Mouse (Mus musculus) embryonic facial prominence, embryonic 13.5 days (tissue): ENCODE results near the gene Mtmr1. TPM values are rescaled to one million over a fixed set of nuclear protein-coding genes. Genes with fewer than 3 reads are reported as not detected.
"Not testable (repeated sequence)": the region's sequence is repeated elsewhere in the genome, so short reads cannot be mapped to it uniquely, and the experiment has no call there.

Experiments
- ATAC-seq: fragments of 200-750 bp; cut with Nextera tagmentation; 2 replicates; pipeline ENCODE4 v1.8.0; 2017; ENCODE audit warnings: low read depth; ENCODE audit not compliant: insufficient number of reproducible peaks, insufficient read depth, low FRiP score, low TSS enrichment
- H3K27ac ChIP-seq: fragments of 300-500 bp; sonication (generic); 2 replicates; pipeline ENCODE4 v1.5.1; 2015; ENCODE audit warnings: moderate library complexity, mild to moderate bottlenecking, inconsistent platforms
- H3K27me3 ChIP-seq: fragments of 300-500 bp; sonication (generic); 2 replicates; pipeline ENCODE4 v1.6.1; 2015; ENCODE audit warnings: mild to moderate bottlenecking, inconsistent platforms
- H3K36me3 ChIP-seq: fragments of 300-500 bp; sonication (generic); 2 replicates; pipeline ENCODE4 v1.6.1; 2015; ENCODE audit warnings: mild to moderate bottlenecking, inconsistent platforms
- H3K4me1 ChIP-seq: fragments of 300-500 bp; sonication (generic); 2 replicates; pipeline ENCODE4 v1.6.1; 2015; ENCODE audit warnings: inconsistent platforms
- H3K4me2 ChIP-seq: fragments of 300-500 bp; sonication (generic); 2 replicates; pipeline ENCODE4 v1.6.1; 2015; ENCODE audit warnings: moderate library complexity, mild to moderate bottlenecking, inconsistent platforms
- H3K4me3 ChIP-seq: fragments of 300-500 bp; sonication (generic); 2 replicates; pipeline ENCODE4 v1.5.1; 2015; ENCODE audit warnings: mild to moderate bottlenecking, inconsistent platforms
- H3K9ac ChIP-seq: fragments of 300-500 bp; sonication (generic); 2 replicates; pipeline ENCODE4 v1.6.1; 2015; ENCODE audit warnings: mild to moderate bottlenecking, inconsistent platforms
- H3K9me3 ChIP-seq: fragments of 300-500 bp; sonication (generic); 2 replicates; pipeline ENCODE4 v1.6.1; 2016; ENCODE audit warnings: inconsistent platforms
- WGBS: fragments of 180-500 bp; shearing (Covaris S2); methylation state at CpG from one replicate; pipeline ENCODE4 v1.1.7; 2015; ENCODE audit warnings: mixed read lengths; 5-methylcytosine and 5-hydroxymethylcytosine counted together
- polyA plus RNA-seq: library from polyadenylated mRNA; unstranded; fragments of >200 nt; fragmentation: Nextera tagmentation; extraction: Ambion mirVana; gene quantifications from 2 replicates; pipeline ENCODE4 v1.2.1, GENCODE M21; 2015

Gene Mtmr1
- polyA plus RNA-seq: 9.4 and 10.5 TPM in 2 replicates

GRCm38 (mm10) chrX:71364554-71364991 lies at the start of gene Mtmr1:
Mtmr1 (plus strand) TSS chrX:71364760.
- ATAC-seq: peak; percentile 78
- WGBS: 36% methylated on average over 31 of the region's 47 CpGs
- H3K4me2 ChIP-seq: peak within 1 kb of the TSS; percentile 62

GRCm38 (mm10) chrX:71352033-71352432 lies 12.5 kb upstream of the Mtmr1 start:
- Histone ChIP-seq H3K9me3 (no peaks in the 10 kb centered on the region), H3K4me3 (no peak overlapping the region), H3K4me2 (no peak overlapping the region), H3K4me1 (no peaks in the 10 kb centered on the region), H3K9ac (no peak overlapping the region), H3K27me3 (no peaks in the 10 kb centered on the region), H3K27ac (no peak overlapping the region), H3K36me3 (no peaks in the 10 kb centered on the region)
- 83% methylated on average over 1 of the region's 1 CpGs for WGBS
- ATAC-seq: no peak

More at GRCm38 (mm10) chrX:71364554-71364991, at the start of gene Mtmr1:
- peak within 1 kb of the TSS; percentile 62 for H3K4me3 ChIP-seq
- H3K9me3 ChIP-seq: no peaks in the 10 kb centered on the region
- no peaks in the 10 kb centered on the region for H3K4me1 ChIP-seq
- peak within 1 kb of the TSS; percentile 78 for H3K9ac ChIP-seq
- no peaks in the 10 kb centered on the region for H3K36me3 ChIP-seq
- H3K27ac ChIP-seq: 0 out of 2 replicates have a peak within 1 kb of the TSS, but pooled peaks have one; percentile 16
- no peaks in the 10 kb centered on the region for H3K27me3 ChIP-seq

- no peak overlapping the region for H3K27ac ChIP-seq
- no peaks in the 10 kb centered on the region for H3K27me3 ChIP-seq
- ATAC-seq: no peak
- H3K4me1 ChIP-seq: no peaks in the 10 kb centered on the region
- no peak overlapping the region for H3K4me2 ChIP-seq
- no peak overlapping the region for H3K4me3 ChIP-seq
- H3K9ac ChIP-seq: no peak overlapping the region
- no peaks in the 10 kb centered on the region for H3K9me3 ChIP-seq
- no peaks in the 10 kb centered on the region for H3K36me3 ChIP-seq
- WGBS: 53% methylated on average over 1 of the region's 1 CpGs
These were observed 9.2 kb upstream of the Mtmr1 start for GRCm38 (mm10) chrX:71355331-71355730.

GRCm38 (mm10) chrX:71361793-71362192 lies 2.8 kb upstream of the Mtmr1 start:
- H3K4me3 ChIP-seq, H3K27ac ChIP-seq, H3K9me3 ChIP-seq, H3K4me2 ChIP-seq, ATAC-seq, H3K27me3 ChIP-seq, H3K9ac ChIP-seq, H3K36me3 ChIP-seq, H3K4me1 ChIP-seq: not testable (repeated sequence)
- 89% methylated on average over 10 of the region's 10 CpGs for WGBS

- H3K4me2 ChIP-seq: peak overlapping the region; percentile 62
- H3K27me3 ChIP-seq: no peaks in the 10 kb centered on the region
- H3K9ac ChIP-seq: no peak overlapping the region
- H3K4me3 ChIP-seq: peak overlapping the region; percentile 62
- no peak for ATAC-seq
- H3K27ac ChIP-seq: no peak overlapping the region
- H3K9me3 ChIP-seq: no peaks in the 10 kb centered on the region
- 71% methylated on average over 5 of the region's 5 CpGs for WGBS
- H3K4me1 ChIP-seq: no peaks in the 10 kb centered on the region
- H3K36me3 ChIP-seq: no peaks in the 10 kb centered on the region
These were observed 498 bp upstream of the Mtmr1 start for GRCm38 (mm10) chrX:71364062-71364461.

GRCm38 (mm10) chrX:71365011-71365410 lies 451 bp downstream of the Mtmr1 start:
- 33% methylated on average over 17 of the region's 20 CpGs for WGBS
- ATAC-seq: 0 out of 2 replicates have a peak, but pooled peaks have one; percentile 26
- H3K9me3 ChIP-seq: no peaks in the 10 kb centered on the region

GRCm38 (mm10) chrX:71365510-71365909 lies 950 bp downstream of the Mtmr1 start:
- no peak for ATAC-seq
- Histone ChIP-seq H3K9me3 (no peaks in the 10 kb centered on the region), H3K27ac (no peak overlapping the region), H3K9ac (peak overlapping the region; percentile 78; the same call in 1 of the 2 replicates), H3K27me3 (no peaks in the 10 kb centered on the region), H3K4me1 (no peaks in the 10 kb centered on the region), H3K4me2 (peak overlapping the region; percentile 62), H3K36me3 (no peaks in the 10 kb centered on the region), H3K4me3 (peak overlapping the region; percentile 62)
- 54% methylated on average over 3 of the region's 3 CpGs for WGBS

More at GRCm38 (mm10) chrX:71365011-71365410, 451 bp downstream of the Mtmr1 start:
- Histone ChIP-seq H3K36me3 (no peaks in the 10 kb centered on the region), H3K4me1 (no peaks in the 10 kb centered on the region), H3K4me2 (peak overlapping the region; percentile 62), H3K27ac (0 out of 2 replicates have a peak overlapping the region, but pooled peaks have one; percentile 16), H3K4me3 (peak overlapping the region; percentile 62), H3K27me3 (no peaks in the 10 kb centered on the region), H3K9ac (peak overlapping the region; percentile 78)

- no peak overlapping the region for H3K27ac ChIP-seq
- H3K4me3 ChIP-seq: no peak overlapping the region
- H3K4me1 ChIP-seq: no peaks in the 10 kb centered on the region
- no peak for ATAC-seq
- no peaks in the 10 kb centered on the region for H3K36me3 ChIP-seq
- H3K9ac ChIP-seq: no peak overlapping the region
- no peaks in the 10 kb centered on the region for H3K9me3 ChIP-seq
- H3K27me3 ChIP-seq: no peaks in the 10 kb centered on the region
- no peak overlapping the region for H3K4me2 ChIP-seq
These were observed 2.4 kb downstream of the Mtmr1 start for GRCm38 (mm10) chrX:71366973-71367372.

GRCm38 (mm10) chrX:71376781-71377180 lies 12.2 kb downstream of the Mtmr1 start:
- no peak for ATAC-seq
- Histone ChIP-seq H3K9ac (no peak overlapping the region), H3K4me2 (no peak overlapping the region), H3K4me1 (no peaks in the 10 kb centered on the region), H3K4me3 (no peak overlapping the region), H3K27me3 (no peaks in the 10 kb centered on the region), H3K36me3 (no peaks in the 10 kb centered on the region), H3K9me3 (no peaks in the 10 kb centered on the region), H3K27ac (no peak overlapping the region)
- 82% methylated on average over 1 of the region's 1 CpGs for WGBS

- Histone ChIP-seq H3K4me1 (no peaks in the 10 kb centered on the region), H3K27me3 (no peaks in the 10 kb centered on the region), H3K4me2 (no peak overlapping the region), H3K9ac (no peak overlapping the region), H3K4me3 (no peak overlapping the region), H3K9me3 (no peaks in the 10 kb centered on the region), H3K36me3 (no peaks in the 10 kb centered on the region), H3K27ac (no peak overlapping the region)
- 73% methylated on average over 2 of the region's 2 CpGs for WGBS
- no peak for ATAC-seq
These were observed 13.9 kb downstream of the Mtmr1 start for GRCm38 (mm10) chrX:71378435-71378834.

GRCm38 (mm10) chrX:71381571-71381970 lies 17.0 kb downstream of the Mtmr1 start:
- H3K36me3 ChIP-seq: no peaks in the 10 kb centered on the region
- 49% methylated on average over 5 of the region's 5 CpGs for WGBS
- H3K27ac ChIP-seq: no peak overlapping the region
- no peaks in the 10 kb centered on the region for H3K4me1 ChIP-seq
- H3K9ac ChIP-seq: no peak overlapping the region
- ATAC-seq: no peak
- no peak overlapping the region for H3K4me3 ChIP-seq
- no peaks in the 10 kb centered on the region for H3K27me3 ChIP-seq
- H3K4me2 ChIP-seq: no peak overlapping the region
- H3K9me3 ChIP-seq: no peaks in the 10 kb centered on the region

GRCm38 (mm10) chrX:71396326-71396725 lies 31.8 kb downstream of the Mtmr1 start:
- 78% methylated on average over 4 of the region's 4 CpGs for WGBS
- Histone ChIP-seq H3K4me1 (no peaks in the 10 kb centered on the region), H3K4me3 (no peak overlapping the region), H3K27ac (no peak overlapping the region), H3K36me3 (no peaks in the 10 kb centered on the region), H3K27me3 (no peaks in the 10 kb centered on the region), H3K9ac (no peak overlapping the region), H3K9me3 (no peaks in the 10 kb centered on the region), H3K4me2 (no peak overlapping the region)
- no peak for ATAC-seq
